Mouse (Mus musculus): ENCODE data around the gene H2-Q7. TPM values are rescaled to one million over a fixed set of nuclear protein-coding genes. Genes with fewer than 3 reads are reported as not detected.

Gene H2-Q7
- polyA plus RNA-seq, 1 experiment from 2014 or later: 23.9 TPM

GRCm38 (mm10) chr17:35485702-35486101, 46.7 kb downstream of the H2-Q7 start:
- DNase-seq (no peak), ATAC-seq (ENCODE audit: low read depth) (no peak)
- Histone ChIP-seq H3K4me2 (no peak overlapping the region), H3K27me3 (peaks cover 3% of the 10 kb centered on the region; the same call in 1 of the 2 replicates), H3K4me3 (replicated peaks) (no peak overlapping the region), H3K9me3 (replicated peaks) (no peaks in the 10 kb centered on the region), H3K9ac (no peak overlapping the region), H3K27ac (no peak overlapping the region), H3K4me1 (replicated peaks) (no peaks in the 10 kb centered on the region), H3K36me3 (no peaks in the 10 kb centered on the region)
- WGBS (ENCODE audit: insufficient replicate concordance): 39% methylated on average over 4 of the region's 4 CpGs

- WGBS (ENCODE audit: insufficient replicate concordance): 34% methylated on average over 10 of the region's 10 CpGs
- Histone ChIP-seq H3K4me1 (replicated peaks) (no peaks in the 10 kb centered on the region), H3K9ac (no peak overlapping the region), H3K36me3 (no peaks in the 10 kb centered on the region), H3K27me3 (peaks cover 3% of the 10 kb centered on the region; the same call in 1 of the 2 replicates), H3K27ac (no peak overlapping the region), H3K4me3 (replicated peaks) (no peak overlapping the region), H3K9me3 (replicated peaks) (no peaks in the 10 kb centered on the region), H3K4me2 (no peak overlapping the region)
- DNase-seq (no peak), ATAC-seq (ENCODE audit: low read depth) (no peak)
Measured at GRCm38 (mm10) chr17:35486726-35487125, 47.8 kb downstream of the H2-Q7 start.

DNA sequence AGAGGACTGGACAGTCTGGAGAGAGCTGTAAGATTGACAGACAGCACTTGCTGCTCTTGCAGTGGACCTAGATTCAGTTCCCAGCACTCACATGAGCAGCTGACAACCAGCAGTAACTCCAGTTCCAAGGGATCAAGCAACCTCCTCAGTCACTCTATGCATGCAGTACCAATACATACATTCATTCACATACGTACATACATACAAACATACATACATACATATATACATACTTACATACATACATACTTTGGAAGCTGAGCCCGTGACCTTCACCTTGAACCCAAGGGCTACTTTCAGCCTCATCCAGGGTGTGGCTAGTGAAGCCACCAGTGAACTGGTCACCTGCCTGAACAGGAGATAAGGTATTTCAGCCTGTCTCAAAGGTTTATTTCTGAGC, 49.1 kb downstream of the H2-Q7 start:
- no peak overlapping the region for H3K9ac ChIP-seq
- DNase-seq: no peak
- H3K9me3 ChIP-seq (replicated peaks): no peaks in the 10 kb centered on the region
- H3K4me1 ChIP-seq (replicated peaks): no peaks in the 10 kb centered on the region
- no peak overlapping the region for H3K4me2 ChIP-seq
- H3K36me3 ChIP-seq: no peaks in the 10 kb centered on the region
- WGBS (ENCODE audit: insufficient replicate concordance): 61% methylated on average over 2 of the region's 2 CpGs
- no peak overlapping the region for H3K27ac ChIP-seq
- H3K4me3 ChIP-seq (replicated peaks): no peak overlapping the region
- peaks cover 3% of the 10 kb centered on the region; the same call in 1 of the 2 replicates for H3K27me3 ChIP-seq
- ATAC-seq (ENCODE audit: low read depth): no peak

GRCm38 (mm10) chr17:35490320-35490719, 51.4 kb downstream of the H2-Q7 start:
- 61% methylated on average over 5 of the region's 5 CpGs for WGBS (ENCODE audit: insufficient replicate concordance)
- H3K4me3 ChIP-seq (replicated peaks): no peak overlapping the region
- H3K27ac ChIP-seq: no peak overlapping the region
- ATAC-seq (ENCODE audit: low read depth) (no peak), DNase-seq (no peak)
- peaks cover 3% of the 10 kb centered on the region; the same call in 1 of the 2 replicates for H3K27me3 ChIP-seq
- no peaks in the 10 kb centered on the region for H3K4me1 ChIP-seq (replicated peaks)
- no peaks in the 10 kb centered on the region for H3K9me3 ChIP-seq (replicated peaks)
- H3K36me3 ChIP-seq: no peaks in the 10 kb centered on the region
- H3K9ac ChIP-seq: no peak overlapping the region
- H3K4me2 ChIP-seq: no peak overlapping the region

Other genes with a start within 250 kb of the H2-Q7 start
- gene Ltb, start 244.7 kb upstream of the H2-Q7 start, polyA plus RNA-seq (2015; fragmentation: Nextera tagmentation; extraction: Ambion mirVana): 0.53 and 0.80 TPM in 2 replicates
- gene Tnf, start 237.1 kb upstream of the H2-Q7 start, polyA plus RNA-seq (2015; fragmentation: Nextera tagmentation; extraction: Ambion mirVana): 0.25 and 0.35 TPM in 2 replicates
- 0.07 and 0.10 TPM in 2 replicates for gene Lta, start 233.8 kb upstream of the H2-Q7 start, polyA plus RNA-seq (2015; fragmentation: Nextera tagmentation; extraction: Ambion mirVana)
- 0.36 TPM in 1 of 2 replicates, not detected in the other for gene Gm16181, start 218.3 kb upstream of the H2-Q7 start, polyA plus RNA-seq (2015; fragmentation: Nextera tagmentation; extraction: Ambion mirVana)
- 0.76 and 1.3 TPM in 2 replicates for gene Atp6v1g2, start 205.5 kb upstream of the H2-Q7 start, polyA plus RNA-seq (2015; fragmentation: Nextera tagmentation; extraction: Ambion mirVana)
- gene Nfkbil1, start 203.4 kb upstream of the H2-Q7 start, polyA plus RNA-seq (2015; fragmentation: Nextera tagmentation; extraction: Ambion mirVana): 3.9 and 4.4 TPM in 2 replicates
- 208 and 220 TPM in 2 replicates for gene Ddx39b, start 197.4 kb upstream of the H2-Q7 start, polyA plus RNA-seq (2015; fragmentation: Nextera tagmentation; extraction: Ambion mirVana)
- gene H2-D1, start 176.4 kb upstream of the H2-Q7 start, polyA plus RNA-seq (2015; fragmentation: Nextera tagmentation; extraction: Ambion mirVana): 74.5 and 77.7 TPM in 2 replicates
- gene H2-Q1, start 118.8 kb upstream of the H2-Q7 start, polyA plus RNA-seq (2015; fragmentation: Nextera tagmentation; extraction: Ambion mirVana): 1.0 and 1.4 TPM in 2 replicates
- 0.68 and 0.90 TPM in 2 replicates for gene H2-Q2, start 96.9 kb upstream of the H2-Q7 start, polyA plus RNA-seq (2015; fragmentation: Nextera tagmentation; extraction: Ambion mirVana)
- gene H2-Q4, start 59.5 kb upstream of the H2-Q7 start, polyA plus RNA-seq (2015; fragmentation: Nextera tagmentation; extraction: Ambion mirVana): 1.7 and 2.0 TPM in 2 replicates
- gene H2-Q6, start 14.3 kb upstream of the H2-Q7 start, polyA plus RNA-seq (2015; fragmentation: Nextera tagmentation; extraction: Ambion mirVana): 9.6 and 11.1 TPM in 2 replicates
- 147 and 152 TPM in 2 replicates for gene H2-Q10, start 30.9 kb downstream of the H2-Q7 start, polyA plus RNA-seq (2015; fragmentation: Nextera tagmentation; extraction: Ambion mirVana)
- not detected in 2 replicates for gene Pou5f1, start 66.9 kb downstream of the H2-Q7 start, polyA plus RNA-seq (2015; fragmentation: Nextera tagmentation; extraction: Ambion mirVana)
- 44.3 and 50.4 TPM in 2 replicates for gene Tcf19, start 77.7 kb downstream of the H2-Q7 start, polyA plus RNA-seq (2015; fragmentation: Nextera tagmentation; extraction: Ambion mirVana)
- gene Cchcr1, start 77.9 kb downstream of the H2-Q7 start, polyA plus RNA-seq (2015; fragmentation: Nextera tagmentation; extraction: Ambion mirVana): 7.5 and 8.8 TPM in 2 replicates
- gene Psors1c2, start 94.0 kb downstream of the H2-Q7 start, polyA plus RNA-seq (2015; fragmentation: Nextera tagmentation; extraction: Ambion mirVana): 0.12 and 0.27 TPM in 2 replicates
- not detected in 2 replicates for gene Cdsn, start 113.0 kb downstream of the H2-Q7 start, polyA plus RNA-seq (2015; fragmentation: Nextera tagmentation; extraction: Ambion mirVana)
- gene 2300002M23Rik, start 128.3 kb downstream of the H2-Q7 start, polyA plus RNA-seq (2015; fragmentation: Nextera tagmentation; extraction: Ambion mirVana): not detected in 2 replicates
- gene Sfta2, start 162.4 kb downstream of the H2-Q7 start, polyA plus RNA-seq (2015; fragmentation: Nextera tagmentation; extraction: Ambion mirVana): not detected in 2 replicates
- not detected in 2 replicates for gene Gm9573, start 187.5 kb downstream of the H2-Q7 start, polyA plus RNA-seq (2015; fragmentation: Nextera tagmentation; extraction: Ambion mirVana)
- gene Mucl3, start 204.5 kb downstream of the H2-Q7 start, polyA plus RNA-seq (2015; fragmentation: Nextera tagmentation; extraction: Ambion mirVana): 0.03 and 0.06 TPM in 2 replicates
- 7.7 TPM in 2 replicates for gene Vars2, start 228.4 kb downstream of the H2-Q7 start, polyA plus RNA-seq (2015; fragmentation: Nextera tagmentation; extraction: Ambion mirVana)
- 31.9 and 33.9 TPM in 2 replicates for gene Gtf2h4, start 234.6 kb downstream of the H2-Q7 start, polyA plus RNA-seq (2015; fragmentation: Nextera tagmentation; extraction: Ambion mirVana)